Comparison of ENCODE assay signal across 10 mouse cellular contexts in the genomic region with DNA sequence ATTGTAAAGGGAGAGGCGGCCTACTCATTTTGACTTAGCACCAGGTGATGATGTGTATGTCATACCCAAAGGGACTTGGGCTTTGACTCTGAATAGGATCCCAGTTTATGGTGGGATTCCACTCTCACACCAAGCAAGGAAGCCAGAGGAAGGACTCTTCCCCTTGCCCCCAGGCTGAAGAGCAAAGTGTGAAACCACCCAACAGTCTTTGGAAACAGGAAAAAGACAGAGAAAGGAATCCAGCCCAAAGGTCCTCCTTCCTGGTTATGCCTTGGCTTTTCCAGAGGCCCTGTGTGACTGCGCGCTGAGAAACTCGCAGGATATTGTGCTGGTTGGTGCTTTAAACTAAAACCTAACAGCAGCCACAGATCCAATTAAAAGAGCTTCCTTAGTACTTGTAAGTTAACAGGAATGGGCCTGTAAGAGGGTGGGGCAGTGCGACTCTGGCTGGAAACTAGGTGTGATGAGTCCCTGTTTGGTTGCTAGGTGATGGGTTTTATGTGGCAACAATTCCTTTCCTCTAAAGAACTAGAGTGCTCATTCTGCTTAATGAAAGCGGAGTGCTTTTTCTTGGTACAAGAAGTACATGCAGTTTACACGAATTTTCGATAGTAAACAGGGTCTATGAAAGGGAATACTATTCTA. TPM values are rescaled to one million over a fixed set of nuclear protein-coding genes. Genes with fewer than 3 reads are reported as not detected.
DNase-seq lines count a peak whose midpoint lies in the region; ATAC-seq and TF ChIP-seq lines count a peak whose summit lies in the region.
"Had no signal": no experiment of that assay in that cellular context is flagged by ENCODE, and none has a peak within 500 bp of the region (broad histone marks: within the 10 kb centered on the region; RNA-seq: fewer than 3 reads in every experiment).

No protein-coding gene starts in this region.

- no peak overlapping the region for H3K9ac ChIP-seq in kidney, embryonic 16.5 days (replicated peaks; ENCODE audit: low read length)
- no peak overlapping the region for H3K9ac ChIP-seq in heart, adult 2 months (ENCODE audit: low read depth, low read length)
- H3K9ac ChIP-seq: liver, postnatal 0 days had no signal

- H3K79me2 ChIP-seq in heart, adult 2 months (replicated peaks; ENCODE audit: control insufficient read depth, insufficient read depth, low read length), result no peaks in the 10 kb centered on the region

- H3K4me3 ChIP-seq in kidney, embryonic 16.5 days (ENCODE audit: low read length), result no peak overlapping the region
- peak overlapping the region; percentile 66 for H3K4me3 ChIP-seq in testis, adult 2 months (ENCODE audit: control insufficient read depth, low read depth, low read length)
- H3K4me3 ChIP-seq in heart, adult 2 months, result no peak overlapping the region
- H3K4me3 ChIP-seq: hindbrain, embryonic 10.5 days had no signal

- TF ChIP-seq CTCF in testis, adult 2 months (IDR thresholded peaks at IDR 0.05; ENCODE audit: control insufficient read depth, insufficient read depth, insufficient replicate concordance, low read depth, low read length), result no peak
- no peak for TF ChIP-seq CTCF in heart, adult 2 months (IDR thresholded peaks at IDR 0.05)

- 74% methylated on average over 8 of the region's 8 CpGs for WGBS in kidney, embryonic 16.5 days
- 70% methylated on average over 8 of the region's 8 CpGs for WGBS in heart, adult 2 months

- no peaks in the 10 kb centered on the region for H3K27me3 ChIP-seq in kidney, embryonic 16.5 days (ENCODE audit: insufficient read depth, low read length)
- no peaks in the 10 kb centered on the region for H3K27me3 ChIP-seq in testis, adult 2 months (ENCODE audit: control insufficient read depth, insufficient read depth, low read length)
- H3K27me3 ChIP-seq in heart, adult 2 months (ENCODE audit: control insufficient read depth, insufficient read depth, low read length), result no peaks in the 10 kb centered on the region

- H3K27ac ChIP-seq in kidney, embryonic 16.5 days (ENCODE audit: low read length), result peak overlapping the region; percentile 54
- H3K27ac ChIP-seq in testis, adult 2 months (ENCODE audit: control insufficient read depth, insufficient read depth, low read depth, low read length), result peak overlapping the region; percentile 81
- H3K27ac ChIP-seq in heart, adult 2 months, result no peak overlapping the region

- peaks cover 47% of the 10 kb centered on the region for H3K4me1 ChIP-seq in kidney, embryonic 16.5 days (ENCODE audit: insufficient read depth, low read length)
- H3K4me1 ChIP-seq in testis, adult 2 months (ENCODE audit: control insufficient read depth, insufficient read depth, low read length), result peaks cover 2% of the 10 kb centered on the region; the same call in 1 of the 2 replicates
- H3K4me1 ChIP-seq in heart, adult 2 months (ENCODE audit: control insufficient read depth, insufficient read depth, low read length), result no peaks in the 10 kb centered on the region

- no peaks in the 10 kb centered on the region for H3K36me3 ChIP-seq in kidney, embryonic 16.5 days (ENCODE audit: insufficient read depth, low read length)
- no peaks in the 10 kb centered on the region for H3K36me3 ChIP-seq in testis, adult 2 months (ENCODE audit: control insufficient read depth, insufficient read depth, low read length)
- H3K36me3 ChIP-seq in heart, adult 2 months (ENCODE audit: control insufficient read depth, insufficient read depth, low read length), result no peaks in the 10 kb centered on the region
- H3K36me3 ChIP-seq: hindbrain, embryonic 10.5 days had no signal

- no peak for TF ChIP-seq EP300 in heart, adult 2 months (IDR thresholded peaks at IDR 0.05; ENCODE audit: insufficient read depth, low read depth, low read length)

- no peak for DNase-seq in kidney, postnatal 25 days
- DNase-seq in testis, postnatal 10 days (ENCODE audit: low spot score), result no peak
- peak; percentile 28 to 38 for DNase-seq in left cerebral cortex, postnatal 25 days (ENCODE audit: low spot score in 2 of 2)
- no peak for DNase-seq in urinary bladder, adult 18-20 months (ENCODE audit: low spot score in 2 of 2)
- no peak for DNase-seq in heart, adult 2 months
- DNase-seq: cerebellum, adult 8-10 months; liver, postnatal 0 days had no signal

- ATAC-seq in kidney, embryonic 16.5 days (ENCODE audit: low FRiP score, low TSS enrichment), result no peak
- ATAC-seq: liver, postnatal 0 days had no signal

- TF ChIP-seq POLR2A in testis, adult 2 months (IDR thresholded peaks at IDR 0.05; ENCODE audit: control insufficient read depth, low read depth, low read length), result no peak
- TF ChIP-seq POLR2A in heart, adult 2 months (IDR thresholded peaks at IDR 0.05; ENCODE audit: insufficient read depth, low read depth, low read length), result no peak

- no peaks in the 10 kb centered on the region for H3K9me3 ChIP-seq in kidney, embryonic 16.5 days (ENCODE audit: low read length)
- H3K9me3 ChIP-seq: hindbrain, embryonic 10.5 days had no signal

- intact Hi-C loops in left cerebral cortex, postnatal 25 days (cut with DNase I), result no loop called here
- intact Hi-C loops in heart, adult 2 months (cut with DNase I), result no loop called here

- no peak overlapping the region for H3K4me2 ChIP-seq in kidney, embryonic 16.5 days (replicated peaks; ENCODE audit: low read depth, low read length)

RNA-seq across cellular contexts. Expression of gene Ezr, which starts 26.1 kb away (rescaled TPM):
- polyA plus RNA-seq in kidney, embryonic 16.5 days (2015; fragmentation: Nextera tagmentation; extraction: Ambion mirVana), result 240 and 248 TPM in 2 replicates
- polyA plus RNA-seq in testis, adult 2 months (2012; rRNA removed), result 4.5 and 7.8 TPM in 2 replicates
- total RNA-seq in left cerebral cortex, postnatal 25 days (2021), result 10 to 100 TPM; 44.7 to 55.6 TPM
- 10 to 100 TPM; 33.4 to 35.7 TPM for total RNA-seq in heart, adult 2 months (2021)
- 24.2 TPM in 2 replicates for polyA plus RNA-seq in heart, adult 2 months (2012; rRNA removed)

Comparison
In these comparisons a context has a peak if more than half of its experiments do, and no peak if none do; other contexts are left out.
1. DNase-seq: peak in left cerebral cortex, postnatal 25 days (2 of 2); none in kidney, postnatal 25 days (0 of 2), testis, postnatal 10 days (single experiment), urinary bladder, adult 18-20 months (0 of 2) and heart, adult 2 months (0 of 2).